Mouse (Mus musculus): ENCODE measurements around the gene Sp8.

DNA sequence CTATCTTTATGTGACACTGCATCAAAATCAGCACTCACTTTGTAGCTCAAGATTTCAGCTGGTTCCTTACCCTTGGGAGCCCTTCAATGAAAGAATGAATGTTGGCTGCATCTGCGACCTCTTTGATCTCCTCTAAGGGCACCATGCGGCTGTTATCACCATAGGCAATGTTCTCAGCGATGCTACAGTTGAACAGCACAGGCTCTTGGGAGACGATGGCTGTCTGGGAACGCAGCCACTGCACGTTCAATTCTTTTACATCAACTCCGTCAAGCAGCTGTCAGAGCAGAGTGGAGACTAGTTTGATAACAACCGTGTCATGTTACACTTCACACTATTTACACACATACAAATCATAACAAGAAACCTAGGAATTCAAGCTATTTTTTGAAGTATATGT is 26.5 kb downstream of the Sp8 start:
- TF ChIP-seq GATA1 (IDR thresholded peaks at IDR 0.05; ENCODE audit: borderline replicate concordance, low read length) (no peak), FLI1 (IDR thresholded peaks at IDR 0.05; ENCODE audit: low read length) (no peak)

Measured in megakaryocyte, embryonic 14.5 days (primary cell).